Mouse (Mus musculus): Measurements from ENCODE around the gene Cep68. TPM values are rescaled to one million over a fixed set of nuclear protein-coding genes. Genes with fewer than 3 reads are reported as not detected.
A peak's percentile ranks its signal among the peaks of the same experiment; 100 is the strongest.

The Cep68 gene
- total RNA-seq, 2 experiments from 2014 or later: 18.6 to 24.1 TPM

DNA sequence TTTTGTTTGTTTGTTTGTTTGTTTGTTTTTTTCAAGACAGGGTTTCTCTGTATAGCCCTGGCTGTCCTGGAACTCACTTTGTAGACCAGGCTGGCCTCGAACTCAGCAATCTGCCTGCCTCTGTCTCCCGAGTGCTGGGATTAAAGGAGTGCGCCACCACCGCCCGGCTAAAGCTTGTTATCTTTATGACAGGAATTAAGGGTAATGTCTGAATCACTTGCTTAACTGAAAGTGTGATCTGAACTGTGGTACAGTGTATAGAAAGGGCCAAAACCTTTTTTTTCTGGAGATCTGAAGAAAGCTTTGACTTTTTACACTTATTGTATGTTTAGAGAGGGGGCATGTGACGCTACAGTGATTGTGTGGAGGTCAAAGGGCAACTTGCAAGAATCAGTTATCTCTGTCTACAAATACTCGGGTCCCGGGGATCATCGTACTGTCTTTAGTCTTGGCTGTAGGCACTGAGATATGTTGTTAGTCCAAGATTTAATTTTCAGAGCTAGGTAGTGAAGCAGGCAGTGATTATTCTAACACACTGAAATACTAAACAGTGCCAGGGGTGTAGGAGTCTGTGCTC, 44.3 kb downstream of the Cep68 start:
- no peak for DNase-seq

DNA sequence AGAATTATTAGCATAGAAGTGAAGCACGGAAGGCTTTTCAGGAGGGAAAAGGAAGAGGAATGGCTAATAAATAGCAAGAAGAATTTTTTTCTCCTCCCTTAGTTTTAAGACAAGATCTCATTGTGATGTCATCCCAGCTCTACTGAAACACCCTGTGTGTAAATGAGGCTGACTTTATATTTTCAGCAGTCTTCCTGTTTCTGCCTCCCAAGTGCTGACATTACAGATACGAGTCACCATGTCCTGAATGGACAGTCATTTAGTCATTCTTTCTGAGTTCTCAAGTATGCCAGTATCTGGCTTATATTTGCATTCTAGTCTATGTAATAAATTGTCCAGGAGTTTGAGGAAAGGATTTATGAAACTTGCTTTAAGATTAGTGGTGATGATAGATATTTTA, 44.9 kb downstream of the Cep68 start:
- no peak for DNase-seq

DNA sequence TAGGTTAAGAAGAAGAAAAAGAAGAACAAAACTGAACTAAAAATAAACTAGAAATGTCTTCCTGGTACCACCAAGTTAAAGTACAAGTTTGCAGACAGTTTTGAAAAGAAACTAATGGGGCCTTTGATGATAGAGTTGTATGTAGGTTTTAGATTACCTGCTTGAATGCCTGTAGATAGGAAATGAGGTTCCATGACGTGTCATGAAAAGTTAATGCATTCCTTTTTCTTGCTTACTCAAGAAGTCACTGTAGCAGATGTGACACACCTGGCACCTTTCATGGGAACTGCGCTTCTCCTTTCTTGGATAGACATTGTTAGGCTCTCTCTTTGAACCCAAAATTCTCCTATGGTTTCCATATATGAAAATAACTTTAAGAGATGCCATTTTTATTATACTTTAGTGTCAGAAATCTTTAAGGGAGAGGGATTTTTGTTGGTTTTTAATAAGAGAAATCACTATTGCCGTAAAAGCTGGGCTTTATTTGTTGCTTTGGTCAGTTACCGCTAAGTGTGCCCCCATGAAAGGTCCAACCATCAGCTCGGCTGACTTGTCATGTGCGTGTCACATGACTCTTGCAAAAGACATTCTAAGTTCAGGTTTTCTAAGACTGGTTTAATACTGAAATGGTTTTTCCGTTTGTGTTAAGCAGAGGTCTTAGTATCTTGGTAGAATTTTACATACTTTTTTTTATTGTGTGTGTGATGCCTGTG, 46.8 kb downstream of the Cep68 start:
- DNase-seq: peak in 1 of 2 experiments; percentile 10

DNA sequence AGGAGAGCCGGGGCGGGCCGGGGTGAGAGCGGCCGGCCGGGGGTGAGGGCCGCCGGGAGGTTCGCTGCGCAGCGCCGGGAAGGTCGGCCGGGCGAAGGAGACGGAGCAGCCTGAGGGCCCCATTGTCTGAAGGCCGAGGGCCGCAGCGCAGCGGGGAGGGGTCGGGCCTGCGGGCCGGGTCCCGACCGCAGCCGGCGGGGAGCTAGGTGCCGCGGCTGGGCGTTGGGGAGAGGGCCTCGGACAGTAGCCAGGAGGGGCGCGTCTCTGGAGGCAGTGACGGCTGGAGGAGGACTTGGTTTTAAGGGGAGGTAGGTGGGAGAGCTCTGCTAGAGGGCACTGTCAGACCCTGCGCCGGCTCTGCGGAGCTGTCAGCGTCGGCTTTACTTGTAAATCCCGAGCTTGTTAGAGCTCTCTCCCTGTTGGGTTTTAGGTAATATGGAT, 47.5 kb downstream of the Cep68 start:
- peak; percentile 58 to 64 for DNase-seq

DNA sequence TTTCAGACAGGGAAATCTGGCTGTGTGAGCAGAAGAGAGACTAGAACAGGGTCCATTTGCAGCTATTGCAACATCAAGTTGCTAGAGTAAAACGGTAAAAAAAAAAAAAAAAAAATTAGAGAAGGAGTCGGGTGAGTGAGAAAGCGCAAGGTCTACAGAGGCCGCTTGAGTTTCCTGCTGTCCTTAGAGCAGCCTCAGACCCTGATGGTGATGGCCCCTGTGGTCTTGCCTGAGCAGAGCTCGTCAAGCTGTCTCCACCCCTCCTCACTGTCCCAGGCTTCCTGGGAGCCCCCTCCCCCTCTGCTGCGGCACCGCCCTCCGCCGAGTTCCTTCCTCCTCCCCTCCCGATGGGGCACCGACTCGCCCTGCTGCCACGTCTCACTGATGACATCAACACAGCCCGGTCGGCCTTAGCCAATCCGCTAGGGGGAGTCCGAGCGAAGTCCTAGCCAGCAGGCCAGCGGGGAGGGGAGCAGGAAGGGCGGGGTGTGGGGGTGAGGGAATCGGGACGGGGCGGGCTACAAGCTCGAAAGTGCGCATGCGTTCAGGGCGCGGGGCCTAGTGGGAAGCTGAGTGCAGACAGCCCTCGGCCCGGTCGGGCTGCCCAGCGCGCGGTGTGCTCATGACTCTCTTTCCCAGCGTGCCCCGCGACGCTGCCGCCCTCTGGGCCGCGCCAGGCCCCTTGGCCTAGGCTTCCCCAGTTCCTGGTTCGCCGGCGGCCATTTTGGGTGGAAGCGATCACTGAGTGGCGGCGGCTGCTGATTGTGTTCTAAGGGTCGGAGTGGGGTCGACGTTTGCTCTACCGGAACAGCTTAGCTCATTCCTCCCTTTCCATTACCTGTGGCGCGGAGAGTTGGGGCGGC, 48.3 kb downstream of the Cep68 start, which contains the start of gene Rab1a:
Rab1a (plus strand) TSS at position 720 of the 863 bp plus-strand sequence.
- DNase-seq: peak; percentile 100

DNA sequence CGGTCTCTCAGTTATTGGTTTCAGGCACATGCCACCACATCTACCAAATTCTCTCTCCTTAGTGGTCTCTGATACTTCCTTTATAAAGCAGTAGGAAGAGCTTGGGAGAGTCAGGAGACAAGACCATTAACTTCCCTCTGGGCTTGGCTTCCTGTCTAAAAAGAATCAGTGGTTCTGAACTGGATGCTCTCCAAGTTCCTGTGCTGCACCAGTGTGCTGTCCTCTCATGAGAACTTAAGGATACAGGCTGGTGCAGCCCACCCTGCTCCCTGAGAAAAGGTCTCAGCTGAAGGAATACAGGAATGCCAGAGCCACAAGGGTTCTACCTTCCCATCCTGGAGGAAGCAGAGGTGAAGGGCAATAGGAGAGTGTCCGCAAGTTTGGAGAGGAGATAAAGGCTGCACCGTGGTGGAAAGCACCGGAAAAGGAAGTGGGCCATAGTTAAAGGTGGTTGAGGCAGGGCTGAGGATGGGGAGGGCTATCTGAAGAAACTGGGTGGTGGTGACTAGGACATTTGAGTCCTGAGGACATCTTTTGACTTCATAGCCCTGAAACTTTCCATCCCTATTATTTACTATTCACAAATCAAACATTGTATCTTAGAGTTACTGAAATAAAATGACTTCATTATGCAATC, 56.0 kb downstream of the Cep68 start:
- peak in 1 of 2 experiments; percentile 15 for DNase-seq

DNA sequence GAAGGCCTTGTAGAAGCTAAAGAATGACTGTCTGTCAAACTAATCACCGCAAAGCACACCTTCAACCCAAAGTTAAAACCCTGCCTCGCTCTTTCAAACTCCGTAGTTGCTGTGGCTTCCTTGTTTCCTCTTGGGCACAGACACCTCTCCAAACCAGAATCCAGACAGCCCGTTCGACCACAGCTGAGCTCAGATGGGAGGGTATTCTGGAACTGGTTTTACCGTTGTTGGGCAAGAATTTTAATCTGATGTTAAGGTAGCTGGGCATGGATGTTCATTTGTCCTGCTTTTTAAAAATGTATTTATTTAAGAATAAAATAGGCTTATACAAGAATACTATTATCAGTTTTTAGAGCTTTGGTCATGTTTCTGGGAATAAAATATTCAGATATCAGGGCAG, 62.0 kb downstream of the Cep68 start:
- DNase-seq: no peak

Other genes starting within 250 kb of the Cep68 start
- 100 to 1,000 TPM; 144 to 147 TPM for gene Actr2, start 136.5 kb downstream of the Cep68 start, total RNA-seq (2021)
- gene Rab1a, start 48.0 kb downstream of the Cep68 start, total RNA-seq (2021): 100 to 1,000 TPM; 173 to 176 TPM
- 1 to 10 TPM; 7.9 to 9.1 TPM for gene Slc1a4, start 83.3 kb upstream of the Cep68 start, total RNA-seq (2021)

All from adrenal gland, postnatal 36 days (tissue).